Mouse (Mus musculus): ENCODE measurements at regions not wholly inside any gene's neighbourhood (a gene's known extent, or its start where the extent isn't known, plus 50 kb on each side); places are given as distances from the start of the nearest gene placed in this dataset.
"Not testable (repeated sequence)": the region's sequence is repeated elsewhere in the genome, so short reads cannot be mapped to it uniquely, and the experiment has no call there.

DNA sequence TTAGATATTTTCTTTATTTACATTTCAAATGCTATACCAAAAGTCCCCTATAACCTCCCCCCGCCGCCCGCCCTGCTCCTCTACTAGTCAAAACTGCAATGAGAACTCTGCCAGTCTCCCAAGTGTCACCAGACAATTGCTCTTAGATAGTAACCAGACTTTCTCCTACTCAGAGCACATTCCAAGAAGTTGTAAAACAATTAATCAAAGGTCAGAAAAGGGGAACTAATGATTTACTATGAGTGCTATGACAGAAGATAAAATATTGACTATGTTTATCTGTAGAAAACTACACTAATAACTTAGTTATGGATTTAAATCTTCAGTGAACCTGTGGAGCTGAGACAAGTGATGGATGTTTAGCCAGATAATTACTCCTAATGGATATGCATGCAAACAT, 1436.1 kb downstream of the Brinp3 start:
- H3K9ac ChIP-seq (ENCODE audit: low read depth, low read length); H3K9me3 ChIP-seq (ENCODE audit: control insufficient read depth, low read length); H3K27me3 ChIP-seq (replicated peaks; ENCODE audit: control insufficient read depth, insufficient read depth, low read length); H3K27ac ChIP-seq (ENCODE audit: low read length); H3K36me3 ChIP-seq (ENCODE audit: control insufficient read depth, insufficient read depth, low read length); H3K4me1 ChIP-seq (ENCODE audit: control insufficient read depth, insufficient read depth, low read length); H3K4me2 ChIP-seq (ENCODE audit: low read depth, low read length); H3K4me3 ChIP-seq (ENCODE audit: low read length): not testable (repeated sequence)
- 49% methylated on average over 3 of the region's 3 CpGs for WGBS
- ATAC-seq = peak; percentile 89

DNA sequence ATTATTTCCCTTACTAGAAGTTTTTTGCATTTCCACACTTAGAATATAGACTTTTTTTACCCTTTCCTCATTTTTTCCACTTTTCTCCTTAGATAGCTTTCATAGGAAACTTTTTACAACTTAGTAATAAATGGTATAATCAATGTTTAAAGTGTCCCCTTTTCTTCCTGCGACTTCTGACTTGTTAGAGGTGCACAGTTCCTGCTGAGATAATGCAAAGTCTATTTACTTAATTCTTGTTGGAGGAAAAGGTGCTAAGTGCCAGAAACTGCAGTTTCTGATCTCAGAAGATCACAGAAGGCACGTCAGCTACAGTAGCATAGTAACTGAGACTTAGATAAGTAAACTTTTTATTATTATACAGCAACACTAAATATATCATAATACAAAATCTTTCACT, 1436.6 kb downstream of the Brinp3 start:
- H3K9me3 ChIP-seq (ENCODE audit: control insufficient read depth, low read length) = no peaks in the 10 kb centered on the region
- no peaks in the 10 kb centered on the region for H3K27me3 ChIP-seq (replicated peaks; ENCODE audit: control insufficient read depth, insufficient read depth, low read length)
- no peaks in the 10 kb centered on the region for H3K36me3 ChIP-seq (ENCODE audit: control insufficient read depth, insufficient read depth, low read length)
- H3K4me1 ChIP-seq (ENCODE audit: control insufficient read depth, insufficient read depth, low read length) = no peaks in the 10 kb centered on the region
- H3K27ac ChIP-seq (ENCODE audit: low read length) = no peak overlapping the region
- ATAC-seq = peak; percentile 81
- 31% methylated on average over 2 of the region's 2 CpGs for WGBS
- H3K4me3 ChIP-seq (ENCODE audit: low read length) = no peak overlapping the region
- H3K4me2 ChIP-seq (ENCODE audit: low read depth, low read length) = no peak overlapping the region
- H3K9ac ChIP-seq (ENCODE audit: low read depth, low read length) = no peak overlapping the region

DNA sequence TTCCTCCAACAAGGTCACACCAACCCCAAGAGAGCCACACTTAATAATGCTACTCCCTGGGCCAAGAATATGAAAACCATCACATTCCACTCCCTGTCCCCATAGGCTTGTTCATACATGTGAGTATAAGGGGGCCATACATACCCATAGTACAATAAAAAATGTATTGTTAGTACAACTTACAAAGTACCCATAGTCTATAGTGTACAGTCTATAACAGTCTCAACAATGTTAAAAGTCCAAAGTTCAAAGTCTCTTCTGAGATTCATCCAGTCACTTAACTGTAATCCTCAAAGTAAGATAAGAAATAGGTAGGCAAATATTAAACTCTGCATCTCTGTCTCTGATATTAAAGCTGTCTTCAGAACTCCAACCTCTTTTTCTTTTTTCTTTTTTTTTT, 1441.3 kb downstream of the Brinp3 start:
- Histone ChIP-seq H3K27ac (ENCODE audit: low read length) (no peak overlapping the region), H3K4me1 (ENCODE audit: control insufficient read depth, insufficient read depth, low read length) (no peaks in the 10 kb centered on the region), H3K27me3 (replicated peaks; ENCODE audit: control insufficient read depth, insufficient read depth, low read length) (no peaks in the 10 kb centered on the region), H3K4me2 (ENCODE audit: low read depth, low read length) (no peak overlapping the region), H3K9me3 (ENCODE audit: control insufficient read depth, low read length) (no peaks in the 10 kb centered on the region), H3K9ac (ENCODE audit: low read depth, low read length) (no peak overlapping the region), H3K4me3 (ENCODE audit: low read length) (no peak overlapping the region), H3K36me3 (ENCODE audit: control insufficient read depth, insufficient read depth, low read length) (no peaks in the 10 kb centered on the region)
- peak; percentile 88 for ATAC-seq
